Mouse (Mus musculus) cortical plate, adult 2 months (tissue): Measurements from ENCODE around the gene Adh1.

Experiments used
- CTCF ChIP-seq: fragments of 200-500 bp; IDR thresholded peaks from 2 replicates; pipeline ENCODE4 v1.5.1; 2011; ENCODE audit warnings: mild to moderate bottlenecking, control low read depth, low read length; ENCODE audit not compliant: insufficient read depth; ENCODE audit errors: extremely low read depth
- POLR2A ChIP-seq: fragments of 200-500 bp; IDR thresholded peaks from 2 replicates; pipeline ENCODE4 v1.6.1; 2011; ENCODE audit warnings: mild to moderate bottlenecking, low read length, control low read depth; ENCODE audit not compliant: insufficient read depth; ENCODE audit errors: extremely low read depth

DNA sequence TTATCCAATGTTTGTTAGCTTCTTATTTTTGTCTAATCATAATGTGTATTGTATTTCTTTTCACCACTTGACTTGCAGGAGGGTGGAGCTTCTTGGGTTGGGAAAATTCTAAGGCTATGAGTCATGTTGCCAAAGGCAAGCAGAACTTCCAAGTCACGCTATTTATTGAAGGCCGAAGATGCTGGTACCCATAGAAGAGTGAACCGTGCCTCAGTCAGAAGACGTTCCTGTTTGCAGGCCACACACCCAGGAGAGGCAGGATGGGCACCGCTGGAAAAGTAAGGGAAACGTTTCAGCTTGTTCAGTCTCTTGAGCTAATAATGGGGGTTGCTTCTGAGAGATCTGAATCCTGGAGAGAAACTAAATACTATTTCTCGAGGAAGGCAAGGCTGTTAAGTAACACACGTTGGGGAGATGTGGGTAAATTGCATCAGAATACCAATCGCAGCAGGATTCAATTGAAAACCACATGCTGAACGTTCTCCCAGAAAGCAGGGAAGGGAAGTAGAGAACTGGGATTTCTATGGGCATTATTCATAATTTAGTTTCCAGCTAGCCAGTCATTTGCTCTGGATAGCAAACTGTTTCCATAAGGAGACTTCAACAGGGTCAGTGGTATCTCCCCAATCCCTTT lies 43.0 kb upstream of the Adh1 start, which contains the start of gene Adh7:
- no peak for TF ChIP-seq POLR2A
- TF ChIP-seq CTCF: no peak
